Mouse (Mus musculus) cerebellum, adult 2 months (tissue): ENCODE data around the gene Tuba3a. TPM values are rescaled to one million over a fixed set of nuclear protein-coding genes. Genes with fewer than 3 reads are reported as not detected.

Experiments
- DNase-seq, 2 experiments: peaks; one replicate each; pipeline ENCODE4 v3.0.0; 2021
- H3K27ac ChIP-seq: fragments of 200-500 bp; 2 replicates; pipeline ENCODE4 v1.5.1; 2012; ENCODE audit warnings: low read length, control low read depth, inconsistent platforms; ENCODE audit not compliant: insufficient read depth
- H3K27me3 ChIP-seq: fragments of 200-500 bp; 2 replicates; pipeline ENCODE4 v1.6.1; 2012; ENCODE audit warnings: inconsistent platforms, mild to moderate bottlenecking, low read length, moderate library complexity; ENCODE audit not compliant: control insufficient read depth, insufficient read depth
- H3K4me1 ChIP-seq: fragments of 200-500 bp; 2 replicates; pipeline ENCODE4 v1.6.1; 2011; ENCODE audit warnings: low read length; ENCODE audit not compliant: control insufficient read depth, insufficient read depth
- H3K4me3 ChIP-seq: fragments of 200-500 bp; replicated peaks from 2 replicates; pipeline ENCODE3; 2011; ENCODE audit warnings: mild to moderate bottlenecking, low read depth, low read length, control low read depth; ENCODE audit not compliant: insufficient read depth
- CTCF ChIP-seq: fragments of 200-500 bp; IDR thresholded peaks from 2 replicates; pipeline ENCODE4 v1.5.1; 2011; ENCODE audit warnings: low read depth, mild to moderate bottlenecking, control low read depth, low read length, moderate library complexity, borderline replicate concordance; ENCODE audit not compliant: insufficient read depth
- POLR2A ChIP-seq: fragments of 200-500 bp; IDR thresholded peaks from 2 replicates; pipeline ENCODE4 v1.6.1; 2011; ENCODE audit warnings: low read length, control low read depth, borderline replicate concordance; ENCODE audit not compliant: insufficient read depth
- WGBS: fragments of 180-500 bp; shearing (Covaris S2); methylation state at CpG from one replicate; pipeline ENCODE4 v1.1.7; 2018; 5-methylcytosine and 5-hydroxymethylcytosine counted together
- polyA plus RNA-seq: library from polyadenylated mRNA; depleted of rRNA; stranded (reverse); fragments of >200 nt; gene quantifications from 2 replicates; pipeline ENCODE4 v1.2.3, GENCODE M21; 2012; rRNA removed

Tuba3a gene
- not detected in 2 replicates for polyA plus RNA-seq

GRCm38 (mm10) chr6:125285890-125286289, at the start of gene Tuba3a:
Gene Tuba3a, minus strand, starts transcription at chr6:125286042.
- no peak for DNase-seq
- Histone ChIP-seq H3K4me1 (no peaks in the 10 kb centered on the region), H3K27ac (no peak within 1 kb of the TSS), H3K4me3 (no peak within 1 kb of the TSS), H3K27me3 (no peaks in the 10 kb centered on the region)
- no peak for TF ChIP-seq CTCF
- TF ChIP-seq POLR2A = no peak
- 95% methylated on average over 22 of the region's 22 CpGs for WGBS

DNA sequence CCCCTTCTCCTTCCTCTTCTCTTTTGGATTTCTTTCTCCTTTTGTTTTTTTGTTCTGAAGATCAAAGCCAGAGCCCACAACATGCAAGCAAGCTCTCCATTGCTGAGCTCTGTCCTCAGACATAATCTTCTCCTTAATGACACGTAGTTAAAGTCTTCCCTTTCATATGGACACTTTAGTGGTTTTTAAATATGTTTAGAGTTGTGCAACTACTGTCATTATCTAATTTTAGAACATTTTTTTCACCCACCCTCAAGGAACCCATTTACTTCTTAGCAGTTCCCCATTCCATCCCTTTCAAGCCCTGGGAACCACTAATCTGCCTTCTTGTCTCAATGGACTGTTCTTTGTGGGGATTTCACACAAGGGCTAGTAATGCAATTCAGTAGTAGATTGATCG, 48.5 kb upstream of the Tuba3a start:
- WGBS = 85% methylated on average over 2 of the region's 2 CpGs
- no peak for DNase-seq
- no peak for TF ChIP-seq CTCF
- TF ChIP-seq POLR2A = no peak

DNA sequence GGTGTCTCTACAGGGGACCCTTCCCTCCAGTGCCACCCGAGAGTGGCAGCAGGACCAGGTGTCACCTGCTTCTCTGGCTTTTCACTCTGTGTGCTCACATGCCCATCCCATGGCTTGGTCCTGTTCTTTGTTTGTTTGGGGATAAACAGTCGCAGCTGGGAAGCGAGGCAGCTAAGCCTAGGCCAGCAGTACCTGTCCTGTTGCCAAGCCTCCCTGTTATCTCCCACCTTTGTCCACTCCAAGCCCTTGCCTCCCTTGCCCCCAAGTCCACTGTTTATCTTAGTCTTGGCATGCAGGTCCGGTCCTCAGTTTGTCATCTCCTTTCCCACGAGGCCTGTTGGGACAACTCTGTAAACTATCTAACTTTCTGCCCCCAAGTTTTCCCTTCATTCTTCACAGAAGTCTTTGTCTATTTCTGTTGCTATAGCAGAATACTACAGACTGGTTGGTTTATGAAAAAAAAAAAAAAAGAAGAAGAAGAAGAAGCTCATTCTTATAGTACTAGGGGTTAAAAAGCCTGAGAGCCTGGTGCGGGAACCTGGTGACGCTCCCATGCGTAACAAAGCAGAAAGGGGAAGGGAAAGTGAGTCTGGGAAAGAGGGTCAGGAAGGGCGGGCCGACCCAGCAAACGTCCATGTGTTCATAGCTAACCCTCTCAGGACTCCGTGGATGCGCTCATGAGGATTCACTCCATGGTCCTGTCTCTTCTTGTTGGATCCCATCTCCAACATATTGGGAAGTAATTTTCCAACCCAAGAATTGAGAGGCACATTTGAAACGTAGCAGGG, 47.5 kb upstream of the Tuba3a start:
- 78% methylated on average over 14 of the region's 14 CpGs for WGBS
- no peak for DNase-seq
- no peaks in the 10 kb centered on the region for H3K27me3 ChIP-seq
- no peak overlapping the region for H3K27ac ChIP-seq
- H3K4me3 ChIP-seq = no peak overlapping the region
- no peak for TF ChIP-seq POLR2A
- no peak for TF ChIP-seq CTCF
- no peaks in the 10 kb centered on the region; the same call in 1 of the 2 replicates for H3K4me1 ChIP-seq

More for the DNA sequence above, 48.5 kb upstream of the Tuba3a start:
- Histone ChIP-seq H3K27ac (no peak overlapping the region), H3K4me3 (no peak overlapping the region), H3K4me1 (no peaks in the 10 kb centered on the region; the same call in 1 of the 2 replicates), H3K27me3 (no peaks in the 10 kb centered on the region)

- peak; percentile 51 to 52 for DNase-seq
- TF ChIP-seq POLR2A (no peak), CTCF (no peak)
- no peaks in the 10 kb centered on the region for H3K27me3 ChIP-seq
- whole genome bisulfite sequencing = 3% methylated on average over 39 of the region's 39 CpGs
- H3K4me3 ChIP-seq = peak overlapping the region; percentile 51
- H3K27ac ChIP-seq = no peak overlapping the region
- H3K4me1 ChIP-seq = no peaks in the 10 kb centered on the region; the same call in 1 of the 2 replicates
Observed at GRCm38 (mm10) chr6:125330626-125331326, 44.9 kb upstream of the Tuba3a start.

- Histone ChIP-seq H3K4me3 (no peak overlapping the region), H3K4me1 (no peaks in the 10 kb centered on the region; the same call in 1 of the 2 replicates), H3K27me3 (no peaks in the 10 kb centered on the region), H3K27ac (no peak overlapping the region)
- TF ChIP-seq CTCF (no peak), POLR2A (no peak)
- DNase-seq = no peak
- 82% methylated on average over 5 of the region's 5 CpGs for WGBS
Observed at GRCm38 (mm10) chr6:125328243-125328642, 42.4 kb upstream of the Tuba3a start.

GRCm38 (mm10) chr6:125325337-125325736, 39.5 kb upstream of the Tuba3a start:
- no peak for DNase-seq
- Histone ChIP-seq H3K27me3 (no peaks in the 10 kb centered on the region; the same call in 1 of the 2 replicates), H3K27ac (no peak overlapping the region), H3K4me3 (no peak overlapping the region), H3K4me1 (peaks cover 6% of the 10 kb centered on the region; the same call in 1 of the 2 replicates)
- WGBS = 67% methylated on average over 6 of the region's 6 CpGs
- TF ChIP-seq POLR2A = no peak
- no peak for TF ChIP-seq CTCF

DNA sequence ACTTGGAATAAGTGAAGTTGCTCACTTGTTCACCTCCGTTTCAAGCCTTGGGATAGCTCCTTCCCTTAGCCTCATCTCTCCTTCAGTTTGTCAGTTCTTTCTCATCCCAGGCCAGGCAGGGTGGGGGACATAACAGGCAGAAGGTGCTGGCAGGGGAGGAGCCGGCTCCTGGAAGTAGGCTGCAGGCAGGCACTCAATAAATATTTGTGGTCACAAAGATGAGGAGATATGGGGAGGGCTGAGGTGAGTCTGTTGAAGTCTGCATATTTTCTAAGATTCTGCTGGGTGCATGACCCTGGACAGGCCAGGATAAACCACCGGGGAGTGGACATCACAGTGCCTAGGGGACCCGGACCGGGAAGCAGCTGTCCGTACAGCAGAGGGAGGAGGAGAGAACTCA, 37.7 kb upstream of the Tuba3a start:
- 73% methylated on average over 6 of the region's 6 CpGs for WGBS
- DNase-seq = no peak
- no peak for TF ChIP-seq POLR2A
- Histone ChIP-seq H3K27me3 (no peaks in the 10 kb centered on the region; the same call in 1 of the 2 replicates), H3K4me1 (peaks cover 6% of the 10 kb centered on the region; the same call in 1 of the 2 replicates), H3K27ac (no peak overlapping the region), H3K4me3 (no peak overlapping the region)

- no peak overlapping the region for H3K27ac ChIP-seq
- H3K4me1 ChIP-seq = peaks cover 6% of the 10 kb centered on the region; the same call in 1 of the 2 replicates
- 73% methylated on average over 13 of the region's 13 CpGs for WGBS
- TF ChIP-seq POLR2A (no peak), CTCF (no peak)
- no peaks in the 10 kb centered on the region; the same call in 1 of the 2 replicates for H3K27me3 ChIP-seq
- H3K4me3 ChIP-seq = no peak overlapping the region
- no peak for DNase-seq
Observed at GRCm38 (mm10) chr6:125322794-125323193, 37.0 kb upstream of the Tuba3a start.
